Mouse (Mus musculus): Measurements from ENCODE around the gene Gm5105. TPM values are rescaled to one million over a fixed set of nuclear protein-coding genes. Genes with fewer than 3 reads are reported as not detected.

The Gm5105 gene
- polyA plus RNA-seq, 1 experiment: not detected

DNA sequence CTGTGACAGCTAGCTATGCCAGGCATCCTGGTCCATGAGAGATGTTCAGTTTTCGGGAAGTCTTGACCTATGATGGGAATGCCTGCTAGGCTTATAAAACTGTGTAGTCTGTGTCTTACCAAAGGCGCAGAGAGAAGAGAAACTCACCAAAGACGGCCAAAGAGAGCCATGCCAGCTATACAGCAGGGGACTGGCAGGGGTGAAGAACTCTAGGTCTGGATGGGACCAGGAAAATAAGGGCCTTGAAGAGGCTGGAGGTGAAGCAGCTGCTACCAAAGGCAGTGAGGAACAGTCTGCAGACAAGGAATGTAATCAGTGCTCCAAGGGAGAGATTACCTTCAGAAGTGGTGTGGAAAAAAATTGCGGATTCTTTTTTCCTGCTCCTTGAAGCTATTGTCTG, 16.7 kb upstream of the Gm5105 start:
- Histone ChIP-seq H3K36me3 (ENCODE audit: control insufficient read depth, insufficient read depth, low read length, poor library complexity, severe bottlenecking) (no peaks in the 10 kb centered on the region), H3K27ac (ENCODE audit: insufficient read depth, low read length) (no peak overlapping the region), H3K4me1 (ENCODE audit: control insufficient read depth, insufficient read depth, low read length) (no peaks in the 10 kb centered on the region), H3K4me3 (ENCODE audit: low read depth, low read length) (no peak overlapping the region), H3K27me3 (ENCODE audit: control insufficient read depth, insufficient read depth, low read length, poor library complexity, severe bottlenecking) (no peaks in the 10 kb centered on the region), H3K9ac (ENCODE audit: low read depth, poor library complexity, severe bottlenecking) (no peak overlapping the region), H3K9me3 (replicated peaks; ENCODE audit: control insufficient read depth, insufficient read depth, low read length, poor library complexity, severe bottlenecking) (no peaks in the 10 kb centered on the region)
- TF ChIP-seq EP300 (IDR thresholded peaks at IDR 0.05; ENCODE audit: insufficient read depth, low read depth, low read length) (no peak), POLR2A (IDR thresholded peaks at IDR 0.05; ENCODE audit: insufficient read depth, low read length) (no peak), CTCF (IDR thresholded peaks at IDR 0.05; ENCODE audit: low read depth, low read length) (no peak)

GRCm38 (mm10) chr3:138083073-138083637, 16.0 kb upstream of the Gm5105 start:
- no peak overlapping the region for H3K4me3 ChIP-seq (ENCODE audit: low read depth, low read length)
- no peaks in the 10 kb centered on the region for H3K36me3 ChIP-seq (ENCODE audit: control insufficient read depth, insufficient read depth, low read length, poor library complexity, severe bottlenecking)
- TF ChIP-seq POLR2A (IDR thresholded peaks at IDR 0.05; ENCODE audit: insufficient read depth, low read length) (no peak), EP300 (IDR thresholded peaks at IDR 0.05; ENCODE audit: insufficient read depth, low read depth, low read length) (no peak), CTCF (IDR thresholded peaks at IDR 0.05; ENCODE audit: low read depth, low read length) (no peak)
- no peak overlapping the region for H3K9ac ChIP-seq (ENCODE audit: low read depth, poor library complexity, severe bottlenecking)
- H3K27ac ChIP-seq (ENCODE audit: insufficient read depth, low read length): no peak overlapping the region
- H3K4me1 ChIP-seq (ENCODE audit: control insufficient read depth, insufficient read depth, low read length): no peaks in the 10 kb centered on the region
- no peaks in the 10 kb centered on the region for H3K27me3 ChIP-seq (ENCODE audit: control insufficient read depth, insufficient read depth, low read length, poor library complexity, severe bottlenecking)
- no peaks in the 10 kb centered on the region for H3K9me3 ChIP-seq (replicated peaks; ENCODE audit: control insufficient read depth, insufficient read depth, low read length, poor library complexity, severe bottlenecking)

- Histone ChIP-seq H3K36me3 (ENCODE audit: control insufficient read depth, insufficient read depth, low read length, poor library complexity, severe bottlenecking) (no peaks in the 10 kb centered on the region), H3K4me1 (ENCODE audit: control insufficient read depth, insufficient read depth, low read length) (no peaks in the 10 kb centered on the region), H3K27ac (ENCODE audit: insufficient read depth, low read length) (no peak overlapping the region), H3K27me3 (ENCODE audit: control insufficient read depth, insufficient read depth, low read length, poor library complexity, severe bottlenecking) (no peaks in the 10 kb centered on the region), H3K9ac (ENCODE audit: low read depth, poor library complexity, severe bottlenecking) (no peak overlapping the region), H3K4me3 (ENCODE audit: low read depth, low read length) (no peak overlapping the region), H3K9me3 (replicated peaks; ENCODE audit: control insufficient read depth, insufficient read depth, low read length, poor library complexity, severe bottlenecking) (no peaks in the 10 kb centered on the region)
- TF ChIP-seq CTCF (IDR thresholded peaks at IDR 0.05; ENCODE audit: low read depth, low read length): no peak
Measured at GRCm38 (mm10) chr3:138078701-138079100, 11.5 kb upstream of the Gm5105 start.

DNA sequence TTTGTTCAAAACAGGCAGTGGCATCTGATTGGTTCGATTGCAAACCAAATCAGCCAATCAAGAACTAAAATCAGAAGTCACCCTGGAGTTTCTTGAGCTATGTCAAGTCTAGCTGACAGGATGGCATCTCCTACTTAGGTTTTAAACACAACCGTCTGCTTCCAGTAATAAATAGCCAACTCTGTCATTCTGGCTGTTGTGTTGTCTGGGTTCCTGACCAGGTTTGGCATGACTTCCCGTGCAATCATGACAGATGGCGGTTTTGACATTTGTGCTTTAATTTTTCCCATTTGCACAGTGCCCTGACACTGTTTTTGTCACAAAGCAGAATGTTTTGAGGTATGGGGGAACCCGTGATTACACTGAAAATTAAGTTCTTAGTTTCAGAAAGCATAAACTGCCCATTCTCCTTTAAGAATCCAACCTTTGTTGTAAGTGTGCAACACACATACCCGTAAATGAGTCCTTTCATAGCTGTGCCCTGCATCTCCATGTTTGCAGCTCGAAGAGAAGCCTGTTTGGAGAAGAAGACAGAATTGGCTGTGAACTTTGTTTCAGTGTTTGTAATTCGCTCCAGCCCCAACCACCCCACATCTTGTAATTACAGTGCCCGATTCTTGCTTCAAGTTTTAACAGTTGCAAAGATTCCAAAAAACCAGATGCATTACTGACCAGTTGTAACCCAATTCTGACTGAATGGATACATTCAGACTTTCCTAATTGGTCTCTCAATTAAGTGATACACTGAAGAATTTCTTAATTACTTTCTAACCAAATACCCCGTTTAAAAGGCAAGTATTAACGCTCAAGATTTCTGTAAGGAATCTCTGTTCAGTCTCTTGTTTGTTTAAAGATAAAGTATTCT, 10.5 kb upstream of the Gm5105 start:
- Histone ChIP-seq H3K9ac (ENCODE audit: low read depth, poor library complexity, severe bottlenecking) (no peak overlapping the region), H3K27ac (ENCODE audit: insufficient read depth, low read length) (no peak overlapping the region), H3K27me3 (ENCODE audit: control insufficient read depth, insufficient read depth, low read length, poor library complexity, severe bottlenecking) (no peaks in the 10 kb centered on the region), H3K4me1 (ENCODE audit: control insufficient read depth, insufficient read depth, low read length) (no peaks in the 10 kb centered on the region), H3K9me3 (replicated peaks; ENCODE audit: control insufficient read depth, insufficient read depth, low read length, poor library complexity, severe bottlenecking) (no peaks in the 10 kb centered on the region), H3K36me3 (ENCODE audit: control insufficient read depth, insufficient read depth, low read length, poor library complexity, severe bottlenecking) (no peaks in the 10 kb centered on the region), H3K4me3 (ENCODE audit: low read depth, low read length) (no peak overlapping the region)
- TF ChIP-seq POLR2A (IDR thresholded peaks at IDR 0.05; ENCODE audit: insufficient read depth, low read length): no peak
- TF ChIP-seq EP300 (IDR thresholded peaks at IDR 0.05; ENCODE audit: insufficient read depth, low read depth, low read length): no peak
- no peak for TF ChIP-seq CTCF (IDR thresholded peaks at IDR 0.05; ENCODE audit: low read depth, low read length)

DNA sequence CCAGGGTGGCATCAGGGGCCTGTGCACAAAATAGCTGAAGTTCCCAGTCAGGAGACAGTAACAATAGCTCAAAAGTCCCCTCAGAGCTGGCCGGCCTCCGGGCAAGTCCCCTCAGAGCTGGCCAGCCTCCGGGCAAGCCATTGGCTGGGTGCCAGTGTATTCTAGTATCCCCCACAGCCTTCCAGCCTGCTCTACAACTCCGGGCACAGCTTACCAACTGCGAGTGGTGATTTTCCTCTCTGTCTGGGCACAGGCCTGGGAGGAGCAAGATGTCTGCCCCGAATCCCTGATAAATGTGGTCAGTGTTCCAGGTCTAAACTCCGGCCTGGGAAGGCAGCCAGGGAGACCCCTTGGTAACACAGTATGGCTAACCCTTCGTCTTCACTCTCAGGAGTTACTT, 8.0 kb upstream of the Gm5105 start:
- Histone ChIP-seq H3K27me3 (ENCODE audit: control insufficient read depth, insufficient read depth, low read length, poor library complexity, severe bottlenecking) (no peaks in the 10 kb centered on the region), H3K4me1 (ENCODE audit: control insufficient read depth, insufficient read depth, low read length) (no peaks in the 10 kb centered on the region), H3K4me3 (ENCODE audit: low read depth, low read length) (no peak overlapping the region), H3K9me3 (replicated peaks; ENCODE audit: control insufficient read depth, insufficient read depth, low read length, poor library complexity, severe bottlenecking) (no peaks in the 10 kb centered on the region), H3K9ac (ENCODE audit: low read depth, poor library complexity, severe bottlenecking) (no peak overlapping the region), H3K36me3 (ENCODE audit: control insufficient read depth, insufficient read depth, low read length, poor library complexity, severe bottlenecking) (no peaks in the 10 kb centered on the region), H3K27ac (ENCODE audit: insufficient read depth, low read length) (no peak overlapping the region)
- TF ChIP-seq EP300 (IDR thresholded peaks at IDR 0.05; ENCODE audit: insufficient read depth, low read depth, low read length) (no peak), POLR2A (IDR thresholded peaks at IDR 0.05; ENCODE audit: insufficient read depth, low read length) (no peak), CTCF (IDR thresholded peaks at IDR 0.05; ENCODE audit: low read depth, low read length) (no peak)

DNA sequence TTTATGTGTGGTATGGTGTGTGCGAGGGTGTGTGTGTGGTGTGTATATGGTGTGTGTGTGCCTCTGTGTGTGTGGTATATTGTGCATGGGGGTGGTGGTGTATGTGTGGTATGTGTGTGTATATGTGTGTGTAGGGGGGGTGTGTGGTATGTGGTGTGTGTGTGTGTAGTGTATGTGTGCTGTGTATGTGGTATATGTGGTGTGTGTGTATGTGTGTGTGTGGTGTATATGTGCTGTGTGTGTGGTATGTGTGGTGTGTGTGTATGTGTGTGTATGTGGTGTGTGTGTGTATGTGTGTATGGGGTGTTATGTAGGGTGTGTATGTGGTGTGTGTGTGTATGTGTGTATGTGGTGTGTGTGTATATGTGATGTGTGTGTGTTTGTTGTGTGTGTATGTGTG, 7.0 kb upstream of the Gm5105 start:
- no peak overlapping the region for H3K27ac ChIP-seq (ENCODE audit: insufficient read depth, low read length)
- no peak overlapping the region for H3K4me3 ChIP-seq (ENCODE audit: low read depth, low read length)
- no peaks in the 10 kb centered on the region for H3K27me3 ChIP-seq (ENCODE audit: control insufficient read depth, insufficient read depth, low read length, poor library complexity, severe bottlenecking)
- TF ChIP-seq POLR2A (IDR thresholded peaks at IDR 0.05; ENCODE audit: insufficient read depth, low read length) (no peak), EP300 (IDR thresholded peaks at IDR 0.05; ENCODE audit: insufficient read depth, low read depth, low read length) (no peak), CTCF (IDR thresholded peaks at IDR 0.05; ENCODE audit: low read depth, low read length) (no peak)
- no peaks in the 10 kb centered on the region for H3K9me3 ChIP-seq (replicated peaks; ENCODE audit: control insufficient read depth, insufficient read depth, low read length, poor library complexity, severe bottlenecking)
- H3K9ac ChIP-seq (ENCODE audit: low read depth, poor library complexity, severe bottlenecking): no peak overlapping the region
- no peaks in the 10 kb centered on the region for H3K36me3 ChIP-seq (ENCODE audit: control insufficient read depth, insufficient read depth, low read length, poor library complexity, severe bottlenecking)
- H3K4me1 ChIP-seq (ENCODE audit: control insufficient read depth, insufficient read depth, low read length): no peaks in the 10 kb centered on the region
